Mouse (Mus musculus) lung, postnatal 0 days (tissue): ENCODE data around the gene Chd9. TPM values are rescaled to one million over a fixed set of nuclear protein-coding genes. Genes with fewer than 3 reads are reported as not detected.

ENCODE experiments used
- ATAC-seq: fragments of 200-750 bp; cut with Nextera tagmentation; 2 replicates; pipeline ENCODE4 v1.8.0; 2017; ENCODE audit warnings: moderate library complexity
- DNase-seq: peaks from one replicate; pipeline ENCODE4 v3.0.0-alpha.2; 2016; ENCODE audit warnings: low spot score
- H3K27ac ChIP-seq: fragments of 300-500 bp; sonication (generic); 2 replicates; pipeline ENCODE4 v1.5.1; 2014; ENCODE audit warnings: antibody characterized with exemption, mild to moderate bottlenecking, low read length, mixed read lengths
- H3K27me3 ChIP-seq: fragments of 300-500 bp; sonication (generic); replicated peaks from 2 replicates; pipeline ENCODE4 v1.6.1; 2014; ENCODE audit warnings: low read length, mixed read lengths; ENCODE audit not compliant: insufficient read depth
- H3K36me3 ChIP-seq: fragments of 300-500 bp; sonication (generic); 2 replicates; pipeline ENCODE4 v1.6.1; 2014; ENCODE audit warnings: low read length, mixed read lengths; ENCODE audit not compliant: insufficient read depth
- H3K4me1 ChIP-seq: fragments of 300-500 bp; sonication (generic); 2 replicates; pipeline ENCODE4 v1.6.1; 2014; ENCODE audit warnings: antibody characterized with exemption, low read depth, low read length, mixed read lengths; ENCODE audit not compliant: insufficient read depth
- H3K4me2 ChIP-seq: fragments of 300-500 bp; sonication (generic); replicated peaks from 2 replicates; pipeline ENCODE4 v1.6.1; 2014; ENCODE audit warnings: low read depth, mild to moderate bottlenecking, low read length, moderate library complexity, mixed read lengths
- H3K4me3 ChIP-seq: fragments of 300-500 bp; sonication (generic); 2 replicates; pipeline ENCODE4 v1.5.1; 2014; ENCODE audit warnings: low read depth, low read length
- H3K9ac ChIP-seq: fragments of 300-500 bp; sonication (generic); replicated peaks from 2 replicates; pipeline ENCODE4 v1.6.1; 2014; ENCODE audit warnings: low read depth, mild to moderate bottlenecking
- H3K9me3 ChIP-seq: fragments of 300-500 bp; sonication (generic); 2 replicates; pipeline ENCODE4 v1.6.1; 2016; ENCODE audit warnings: low read length, mixed read lengths
- CTCF ChIP-seq: IDR thresholded peaks from 2 replicates; pipeline ENCODE4 v1.5.1; 2016; ENCODE audit warnings: antibody characterized with exemption, mild to moderate bottlenecking
- EP300 ChIP-seq: IDR thresholded peaks from 2 replicates; pipeline ENCODE4 v1.6.1; 2016; ENCODE audit warnings: antibody characterized with exemption, mild to moderate bottlenecking, control low read depth
- WGBS: fragments of 180-500 bp; shearing (Covaris S2); extraction: QIAGEN DNeasy Blood & Tissue Kit; methylation state at CpG from one replicate; pipeline ENCODE4 v1.1.7; 2014; 5-methylcytosine and 5-hydroxymethylcytosine counted together
- polyA plus RNA-seq: library from polyadenylated mRNA; unstranded; fragments of >200 nt; fragmentation: Nextera tagmentation; extraction: Ambion mirVana; gene quantifications from 2 replicates; pipeline ENCODE4 v1.2.1, GENCODE M21; 2015

Gene Chd9
- polyA plus RNA-seq = 110 and 122 TPM in 2 replicates

GRCm38 (mm10) chr8:90828181-90828986 lies at the start of gene Chd9:
Chd9 (plus strand) TSS chr8:90828352.
- no peaks in the 10 kb centered on the region for H3K9me3 ChIP-seq
- WGBS = 3% methylated on average over 34 of the region's 39 CpGs
- peak within 1 kb of the TSS; percentile 52 for H3K4me3 ChIP-seq
- H3K9ac ChIP-seq = peak within 1 kb of the TSS; percentile 47
- DNase-seq = peak; percentile 94
- TF ChIP-seq CTCF (peak; percentile 100), EP300 (no peak)
- H3K4me1 ChIP-seq = no peaks in the 10 kb centered on the region; the same call in 1 of the 2 replicates
- ATAC-seq = peak; percentile 94
- no peaks in the 10 kb centered on the region for H3K27me3 ChIP-seq
- no peaks in the 10 kb centered on the region for H3K36me3 ChIP-seq
- 0 out of 2 replicates have a peak within 1 kb of the TSS, but pooled peaks have one; percentile 27 for H3K27ac ChIP-seq
- peak within 1 kb of the TSS; percentile 72 for H3K4me2 ChIP-seq

- H3K9me3 ChIP-seq = no peaks in the 10 kb centered on the region
- no peaks in the 10 kb centered on the region for H3K36me3 ChIP-seq
- H3K9ac ChIP-seq = no peak overlapping the region
- no peak overlapping the region for H3K27ac ChIP-seq
- ATAC-seq (no peak), DNase-seq (no peak)
- no peak overlapping the region for H3K4me2 ChIP-seq
- H3K4me1 ChIP-seq = peaks cover 7% of the 10 kb centered on the region; the same call in 1 of the 2 replicates
- H3K4me3 ChIP-seq = no peak overlapping the region
- TF ChIP-seq CTCF (no peak), EP300 (no peak)
- no peaks in the 10 kb centered on the region for H3K27me3 ChIP-seq
- WGBS = 95% methylated on average over 1 of the region's 1 CpGs
These were observed 36.5 kb upstream of the Chd9 start for GRCm38 (mm10) chr8:90791616-90792015.

- DNase-seq (peak; percentile 80), ATAC-seq (no peak)
- H3K27me3 ChIP-seq = no peaks in the 10 kb centered on the region
- no peak overlapping the region for H3K9ac ChIP-seq
- TF ChIP-seq EP300 (no peak), CTCF (peak; percentile 89)
- H3K4me2 ChIP-seq = no peak overlapping the region
- H3K27ac ChIP-seq = no peak overlapping the region
- no peaks in the 10 kb centered on the region for H3K9me3 ChIP-seq
- 8% methylated on average over 3 of the region's 3 CpGs for WGBS
- H3K4me1 ChIP-seq = peaks cover 7% of the 10 kb centered on the region; the same call in 1 of the 2 replicates
- H3K36me3 ChIP-seq = no peaks in the 10 kb centered on the region
- no peak overlapping the region for H3K4me3 ChIP-seq
These were observed 34.4 kb upstream of the Chd9 start for GRCm38 (mm10) chr8:90793710-90794109.

GRCm38 (mm10) chr8:90794990-90795861 lies 32.9 kb upstream of the Chd9 start:
- Histone ChIP-seq H3K36me3 (no peaks in the 10 kb centered on the region), H3K4me3 (peak overlapping the region; percentile 30; the same call in 1 of the 2 replicates), H3K9ac (no peak overlapping the region), H3K27ac (peak overlapping the region; percentile 57; the same call in 1 of the 2 replicates), H3K9me3 (no peaks in the 10 kb centered on the region), H3K4me2 (peak overlapping the region; percentile 49), H3K27me3 (no peaks in the 10 kb centered on the region), H3K4me1 (peaks cover 7% of the 10 kb centered on the region; the same call in 1 of the 2 replicates)
- TF ChIP-seq EP300 = no peak
- peak; percentile 80 for TF ChIP-seq CTCF
- WGBS = 7% methylated on average over 12 of the region's 12 CpGs
- DNase-seq (peak; percentile 81), ATAC-seq (peak; percentile 90)

GRCm38 (mm10) chr8:90799473-90799872 lies 28.7 kb upstream of the Chd9 start:
- no peaks in the 10 kb centered on the region for H3K9me3 ChIP-seq
- ATAC-seq = peak; percentile 28; the same call in 1 of the 2 replicates
- H3K4me1 ChIP-seq = peaks cover 7% of the 10 kb centered on the region; the same call in 1 of the 2 replicates
- no peak overlapping the region for H3K9ac ChIP-seq
- DNase-seq = peak; percentile 26
- H3K27me3 ChIP-seq = no peaks in the 10 kb centered on the region
- no peak for TF ChIP-seq CTCF
- H3K4me3 ChIP-seq = no peak overlapping the region
- H3K27ac ChIP-seq = no peak overlapping the region
- WGBS = 61% methylated on average over 5 of the region's 5 CpGs
- no peaks in the 10 kb centered on the region for H3K36me3 ChIP-seq
- no peak overlapping the region for H3K4me2 ChIP-seq
